Mouse (Mus musculus) neutrophil, adult 65 days (primary cell): Measurements from ENCODE around the gene Eif4e1b. TPM values are rescaled to one million over a fixed set of nuclear protein-coding genes. Genes with fewer than 3 reads are reported as not detected.

ENCODE experiments used
- total RNA-seq: library from RNA; stranded (reverse); gene quantifications from 2 replicates; pipeline ENCODE4 v1.2.4, GENCODE M21; 2023

Eif4e1b gene
- not detected in 2 replicates for total RNA-seq

GRCm38 (mm10) chr13:54783698-54784097 lies at the start of gene Eif4e1b:
TSS of gene Eif4e1b (plus strand) at chr13:54783998.

GRCm38 (mm10) chr13:54749864-54750411 lies 33.9 kb upstream of the Eif4e1b start, which contains the start of gene Gprin1:
TSS of gene Gprin1 (minus strand) at chr13:54749874.

GRCm38 (mm10) chr13:54766192-54766768 lies 17.5 kb upstream of the Eif4e1b start, which contains the start of gene Sncb:
TSS of gene Sncb (minus strand) at chr13:54766595.

GRCm38 (mm10) chr13:54788740-54789560 lies 5.2 kb downstream of the Eif4e1b start, which contains the start of gene Tspan17:
TSS of gene Tspan17 (plus strand) at chr13:54789377.

Other genes starting within 250 kb of the Eif4e1b start
- 33.0 and 41.5 TPM in 2 replicates for gene 4833439L19Rik, start 218.6 kb upstream of the Eif4e1b start, total RNA-seq
- 2.4 and 3.3 TPM in 2 replicates for gene Arl10, start 209.0 kb upstream of the Eif4e1b start, total RNA-seq
- 4.1 and 5.1 TPM in 2 replicates for gene Nop16, start 193.9 kb upstream of the Eif4e1b start, total RNA-seq
- 51.2 and 66.0 TPM in 2 replicates for gene Higd2a, start 193.8 kb upstream of the Eif4e1b start, total RNA-seq
- gene Cltb, start 172.7 kb upstream of the Eif4e1b start, total RNA-seq: 5.9 TPM in 2 replicates
- 45.8 and 53.2 TPM in 2 replicates for gene Faf2, start 162.2 kb upstream of the Eif4e1b start, total RNA-seq
- gene Rnf44, start 90.1 kb upstream of the Eif4e1b start, total RNA-seq: 170 and 203 TPM in 2 replicates
- not detected in 2 replicates for gene Cdhr2, start 82.5 kb upstream of the Eif4e1b start, total RNA-seq
- gene Gprin1, start 34.1 kb upstream of the Eif4e1b start, total RNA-seq: not detected in 2 replicates
- not detected in 2 replicates for gene Sncb, start 17.4 kb upstream of the Eif4e1b start, total RNA-seq
- gene Tspan17, start 5.4 kb downstream of the Eif4e1b start, total RNA-seq: 5.8 and 5.9 TPM in 2 replicates
- gene Unc5a, start 165.4 kb downstream of the Eif4e1b start, total RNA-seq: 0.25 TPM in 1 of 2 replicates, not detected in the other
- gene Hk3, start 237.4 kb downstream of the Eif4e1b start, total RNA-seq: 406 and 530 TPM in 2 replicates